Mouse (Mus musculus): ENCODE results near the gene Patj.
A peak's percentile ranks its signal among the peaks of the same experiment; 100 is the strongest.

Gene Patj

DNA sequence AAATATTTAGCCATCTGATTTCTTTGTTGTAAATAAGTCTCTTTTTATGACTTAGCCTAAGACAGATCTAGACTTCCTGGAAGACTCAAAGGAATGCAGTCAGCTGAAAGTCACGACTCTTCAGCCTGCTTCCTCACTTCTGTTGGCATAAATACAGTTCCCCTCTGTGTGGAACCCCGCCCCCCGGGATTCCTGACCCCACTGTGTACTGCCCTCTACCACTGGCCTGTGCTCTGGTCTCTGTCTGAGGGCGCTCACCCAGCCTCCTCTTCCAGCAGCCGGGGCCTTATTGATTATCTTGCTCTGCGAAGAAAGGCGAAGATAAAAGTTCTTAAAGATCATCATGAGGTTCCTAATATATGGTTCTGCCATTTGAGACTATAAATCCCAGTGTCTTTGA is 258.1 kb downstream of the Patj start:
- DNase-seq (ENCODE audit: low read depth, low spot score), result no peak

DNA sequence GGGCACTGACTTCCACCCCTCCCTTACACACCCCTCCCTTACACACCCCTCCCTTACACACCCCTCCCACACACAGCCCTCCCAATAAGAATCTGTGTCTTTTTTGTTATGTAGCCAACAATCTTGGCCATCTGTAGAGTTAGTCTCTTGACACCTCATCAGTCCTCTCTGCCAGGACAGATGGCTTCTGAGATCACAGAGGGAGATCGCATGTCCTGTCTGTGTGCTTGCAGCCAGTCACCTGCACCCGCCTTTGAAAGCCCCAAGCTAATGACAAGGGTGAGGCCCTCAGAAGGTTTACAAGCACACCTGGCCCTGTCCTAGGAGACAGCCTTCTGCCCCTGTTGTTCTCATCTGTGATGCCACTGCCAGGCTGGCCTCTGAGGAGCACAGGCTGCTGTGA is 258.8 kb downstream of the Patj start:
- no peak for DNase-seq (ENCODE audit: low read depth, low spot score)

DNA sequence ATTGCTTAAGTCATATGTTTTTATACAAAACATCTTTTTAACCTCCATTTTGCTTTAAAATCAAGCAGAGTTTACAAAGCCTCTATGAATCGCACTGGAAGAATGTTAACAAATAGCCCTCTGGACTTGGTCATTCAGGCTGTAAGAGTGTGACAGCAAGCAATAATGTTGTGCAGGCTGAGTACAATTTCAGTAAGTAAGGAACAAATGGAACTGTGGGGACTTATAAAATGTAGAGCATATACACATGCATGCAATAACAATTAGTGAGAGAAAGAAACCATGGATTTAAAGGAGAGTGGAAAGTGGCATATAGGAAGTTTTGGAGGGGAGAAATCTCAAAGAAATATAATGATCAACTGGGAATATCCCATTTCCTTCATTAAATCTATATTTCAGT is 261.2 kb downstream of the Patj start:
- DNase-seq (ENCODE audit: low read depth, low spot score), result no peak

DNA sequence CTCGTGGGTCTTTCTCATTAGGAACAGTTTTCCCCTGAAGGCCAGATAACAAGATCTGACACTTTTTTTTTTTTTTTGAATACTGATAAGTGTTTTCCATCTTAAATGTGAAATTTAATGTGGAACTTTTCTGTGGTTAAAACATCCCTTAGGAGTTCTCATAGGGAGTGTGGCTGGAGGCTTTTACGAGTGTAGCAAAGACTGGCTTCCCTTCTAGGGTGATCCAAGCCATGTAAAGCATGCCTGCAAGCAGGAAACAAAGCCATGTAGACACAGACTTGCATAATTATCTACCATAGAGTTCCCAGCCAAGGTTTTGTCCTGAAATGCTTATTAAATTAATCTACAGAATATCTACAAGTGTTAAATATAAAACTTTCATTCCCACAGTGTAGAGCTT is 263.4 kb downstream of the Patj start:
- DNase-seq (ENCODE audit: low read depth, low spot score), result no peak

DNA sequence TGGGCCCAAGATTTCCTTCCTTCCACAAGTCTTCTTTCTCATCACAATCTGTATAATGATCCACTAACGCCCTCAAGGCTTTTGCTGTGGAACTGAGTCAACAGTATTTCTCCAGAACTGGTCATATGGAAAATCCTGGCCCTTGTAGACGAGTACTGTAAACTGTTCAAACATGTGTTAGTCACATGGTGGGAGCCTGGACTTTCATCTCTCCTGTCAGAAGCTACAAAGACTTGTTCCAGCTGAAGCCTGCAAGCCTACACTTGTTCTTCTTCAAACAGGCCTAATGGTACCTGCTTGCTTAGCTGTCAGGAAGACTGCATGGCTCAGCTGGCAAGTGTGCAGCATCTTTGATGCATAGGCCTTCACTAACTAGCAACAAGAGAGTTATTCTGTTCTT is 264.9 kb downstream of the Patj start:
- no peak for DNase-seq (ENCODE audit: low read depth, low spot score)

DNA sequence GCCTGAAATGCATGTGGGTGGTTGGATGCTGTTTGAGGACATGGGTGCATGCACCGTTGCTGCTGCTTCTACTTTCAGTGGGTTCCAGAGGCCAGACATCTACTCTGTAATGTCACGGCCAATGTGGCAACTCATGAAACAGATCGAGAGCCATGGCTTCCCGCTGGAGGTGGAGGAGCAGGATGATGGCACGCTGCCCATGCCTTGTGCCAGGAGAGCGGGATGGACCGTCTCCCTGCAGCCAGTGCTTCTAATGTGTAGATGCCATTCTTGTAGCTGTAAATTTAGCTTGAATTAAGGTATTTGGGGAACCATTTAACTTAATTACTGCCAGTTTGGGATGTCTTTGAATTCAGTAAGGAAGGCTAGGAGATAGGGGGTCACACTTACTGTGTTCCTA is 270.3 kb downstream of the Patj start:
- no peak for DNase-seq (ENCODE audit: low read depth, low spot score)

DNA sequence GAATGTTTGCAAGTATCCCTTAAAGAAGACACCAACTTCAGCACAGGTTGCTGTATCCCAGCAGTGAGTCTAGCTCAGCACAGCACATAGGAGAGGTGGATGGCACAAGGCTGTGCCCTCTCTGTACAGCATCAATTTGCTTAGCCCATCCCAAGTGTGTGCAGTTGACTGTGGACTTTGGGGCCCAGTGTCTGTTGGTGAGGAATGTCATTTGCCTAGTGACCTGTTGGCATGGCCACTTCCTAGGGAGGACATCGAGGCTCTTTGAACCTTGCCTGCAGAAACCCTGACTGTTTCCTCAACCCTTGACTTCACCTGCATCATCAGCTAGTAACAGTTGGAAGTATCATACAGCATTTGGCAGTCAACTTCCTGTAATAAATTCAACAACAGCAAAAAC is 270.9 kb downstream of the Patj start:
- DNase-seq (ENCODE audit: low read depth, low spot score), result no peak

DNA sequence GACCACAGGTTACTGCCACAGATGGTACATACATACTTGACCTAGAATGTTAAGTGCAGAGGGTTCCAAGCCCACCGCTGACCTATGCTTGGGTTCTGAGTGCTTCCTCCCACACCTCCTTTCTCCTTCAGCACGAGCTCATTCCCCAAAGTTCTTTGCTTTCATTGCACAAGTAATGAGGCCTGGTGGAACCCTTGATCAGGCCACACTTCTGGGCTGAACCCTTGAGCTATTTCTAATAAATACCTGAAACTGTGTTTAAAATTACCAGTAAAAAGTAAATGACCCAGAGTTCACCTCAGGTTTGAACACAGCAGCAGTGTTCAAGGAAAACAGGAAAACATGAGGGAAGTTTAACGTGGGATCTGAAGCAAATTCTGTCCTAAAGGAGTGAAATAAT is 271.4 kb downstream of the Patj start:
- DNase-seq (ENCODE audit: low read depth, low spot score), result no peak

DNA sequence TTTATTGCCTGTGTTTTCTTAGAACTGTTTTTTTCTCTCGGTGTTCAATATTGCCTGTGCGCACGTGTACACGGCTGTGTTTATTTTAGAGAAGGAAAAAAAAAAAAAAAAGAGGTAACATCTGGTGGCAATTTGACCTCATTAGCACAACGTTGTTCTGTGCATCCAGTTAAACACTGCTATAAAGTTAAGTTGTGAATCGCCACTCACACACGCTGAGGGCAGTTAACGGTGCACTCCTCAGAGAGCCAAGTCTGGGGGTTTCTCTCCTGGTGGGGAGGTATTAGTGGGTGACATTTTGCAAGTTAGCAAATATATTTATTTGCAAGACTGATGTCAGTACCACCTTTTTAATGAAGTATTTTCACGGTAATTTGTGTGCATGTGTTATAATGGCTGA is 281.9 kb downstream of the Patj start:
- no peak for DNase-seq (ENCODE audit: low read depth, low spot score)

DNA sequence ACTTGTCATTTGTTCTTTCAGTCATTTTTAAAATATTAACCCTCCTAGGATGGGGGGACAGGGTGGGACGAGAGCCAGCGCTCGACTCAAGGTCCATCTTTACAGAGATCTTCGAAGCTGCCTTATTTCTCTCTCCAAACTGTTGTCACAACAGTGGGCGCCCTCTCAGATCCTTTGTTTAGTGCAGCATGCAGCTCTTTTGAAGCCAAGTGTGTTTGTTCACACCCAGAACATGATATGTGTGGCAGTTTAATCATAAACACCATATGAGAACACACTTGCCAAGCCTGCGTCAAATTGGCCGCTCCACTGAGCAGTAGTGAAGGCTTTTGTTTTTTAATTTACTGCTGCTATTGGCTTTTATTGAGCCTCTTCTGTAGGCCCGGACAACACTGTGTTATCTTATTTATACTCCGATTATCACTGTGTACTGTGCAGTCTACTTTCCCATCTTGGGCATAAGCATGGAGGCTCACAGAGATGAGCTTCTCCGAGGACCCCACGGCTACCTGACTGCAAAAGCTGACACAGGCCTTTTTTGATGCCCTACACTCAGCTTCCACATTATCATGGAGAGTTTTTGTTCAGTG is 291.2 kb downstream of the Patj start:
- no peak for DNase-seq (ENCODE audit: low read depth, low spot score)

DNA sequence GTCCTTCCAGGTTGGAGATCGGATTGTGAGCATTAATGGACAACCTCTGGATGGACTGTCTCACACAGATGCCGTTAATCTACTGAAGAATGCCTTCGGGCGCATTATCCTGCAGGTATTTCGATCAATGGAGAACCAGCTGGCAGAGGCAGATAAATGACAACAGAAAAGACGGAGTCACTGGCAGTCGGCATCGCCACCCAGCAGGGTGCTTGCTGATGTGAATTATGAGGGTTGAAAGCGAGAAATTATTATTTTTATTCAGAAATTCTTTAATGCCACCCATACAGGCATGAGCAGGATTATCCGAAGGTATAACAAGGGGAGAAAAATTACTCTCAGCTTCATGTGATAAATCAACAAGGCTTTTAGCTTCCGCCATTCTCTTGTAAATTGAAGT is 292.5 kb downstream of the Patj start:
- DNase-seq (ENCODE audit: low read depth, low spot score), result no peak

DNA sequence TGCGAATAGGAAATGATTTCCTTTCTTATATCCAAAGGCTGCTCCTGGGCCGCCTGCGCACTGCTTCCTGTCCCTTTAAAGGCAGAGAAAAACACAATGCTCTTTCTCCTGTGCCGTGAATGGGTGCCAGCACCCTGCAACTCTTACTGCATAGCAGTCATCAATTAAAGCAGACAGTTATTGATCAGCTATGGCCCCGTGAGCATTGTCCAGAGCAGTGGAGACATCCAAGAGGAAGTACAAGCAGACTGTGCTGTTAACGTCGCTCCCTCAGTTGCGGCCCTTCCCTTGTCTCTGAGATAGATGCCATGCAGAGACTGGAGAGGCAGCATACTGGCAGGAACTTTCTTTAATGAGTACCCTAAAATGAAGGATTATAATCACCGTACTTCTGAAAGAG is 292.9 kb downstream of the Patj start:
- no peak for DNase-seq (ENCODE audit: low read depth, low spot score)

DNA sequence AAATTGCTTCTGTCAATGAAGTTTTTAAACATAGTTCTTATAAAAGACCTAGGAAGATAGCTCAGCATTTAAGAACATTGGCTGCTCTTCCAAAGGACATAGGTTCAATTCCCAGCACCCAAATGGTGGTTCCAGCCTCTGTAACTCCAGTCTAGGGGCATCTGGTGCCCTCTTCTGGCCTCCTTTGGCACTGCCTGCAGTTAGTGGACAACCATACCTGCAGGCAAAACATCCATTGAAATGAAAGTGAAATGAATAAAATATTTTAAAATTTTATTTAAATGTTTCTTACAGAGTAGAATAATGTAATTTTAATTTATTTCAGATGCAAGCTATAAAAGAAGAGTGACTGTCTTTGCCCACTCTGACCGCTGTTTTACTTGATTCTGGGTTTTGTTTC is 294.4 kb downstream of the Patj start:
- DNase-seq (ENCODE audit: low read depth, low spot score), result peak; percentile 42

DNA sequence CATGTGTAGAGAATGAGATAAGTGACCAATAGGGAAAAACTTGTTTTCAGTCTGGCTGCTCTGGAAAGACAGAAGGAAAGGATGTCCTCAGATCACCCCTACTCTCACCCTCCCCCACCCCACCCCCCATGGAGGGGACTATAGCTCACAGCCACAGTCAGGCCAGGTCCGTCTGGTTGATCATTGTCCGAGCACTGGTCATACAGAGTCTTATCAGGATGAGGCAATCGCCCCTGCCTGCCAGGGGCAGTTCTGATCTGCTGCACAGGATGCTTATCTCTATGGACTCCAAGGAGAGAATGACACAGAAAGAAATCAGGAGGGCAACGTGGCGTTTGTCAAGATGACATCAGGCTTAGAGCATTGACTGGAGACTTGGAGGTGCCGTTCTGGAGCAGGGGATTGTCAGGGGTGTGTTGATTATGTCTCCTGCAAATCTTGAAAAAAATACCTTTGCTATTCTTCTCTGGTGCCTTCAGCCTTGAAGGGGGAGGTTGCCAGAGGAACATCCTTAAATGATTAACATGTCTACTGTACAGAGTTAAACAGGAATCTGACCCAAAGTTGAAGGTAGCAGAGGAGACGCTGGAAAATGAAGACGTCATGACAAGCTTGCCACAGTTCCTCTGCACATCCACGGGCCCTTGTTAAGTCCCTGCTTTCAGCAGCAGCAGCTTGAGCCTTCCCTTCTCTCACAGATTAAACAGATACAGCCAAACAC is 298.0 kb downstream of the Patj start:
- no peak for DNase-seq (ENCODE audit: low read depth, low spot score)

DNA sequence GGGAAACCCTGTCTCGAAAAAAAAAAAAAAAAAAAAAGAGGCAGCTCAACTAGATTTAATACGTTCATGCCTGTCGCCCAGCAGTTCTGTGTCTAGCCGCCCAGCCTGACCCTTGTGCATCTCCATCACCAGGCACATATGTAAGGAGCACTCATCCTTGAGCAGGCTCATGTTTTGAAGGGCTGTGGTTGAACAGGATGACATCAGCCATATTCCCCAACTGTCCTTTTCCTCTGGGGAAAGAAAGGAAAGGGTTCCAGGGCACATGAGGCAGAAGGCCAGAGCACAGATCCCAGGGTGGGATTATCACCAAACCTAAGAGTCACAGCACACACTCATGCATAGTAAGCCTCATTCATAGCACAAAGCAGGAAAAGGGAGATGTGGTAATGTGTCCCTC is 302.3 kb downstream of the Patj start:
- DNase-seq (ENCODE audit: low read depth, low spot score), result no peak

DNA sequence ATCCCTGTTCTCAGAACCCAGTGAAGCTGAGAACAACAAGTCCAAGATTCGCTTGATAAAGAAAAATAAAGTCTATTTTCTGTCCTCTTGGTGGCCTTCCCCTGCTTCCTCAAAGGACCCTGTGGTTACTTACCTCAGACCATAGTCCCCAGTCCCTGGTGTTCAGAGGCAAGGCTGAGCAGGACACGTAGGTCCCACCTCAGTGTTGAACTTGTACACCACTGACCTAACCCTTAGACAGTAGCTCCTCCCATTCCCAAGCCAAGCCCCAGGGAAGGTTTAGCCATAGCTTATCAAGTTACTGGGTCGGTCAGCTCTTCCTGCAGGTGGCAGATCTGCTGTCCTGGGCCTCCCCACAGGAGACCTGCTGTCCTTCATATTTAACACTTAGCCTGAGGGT is 303.3 kb downstream of the Patj start:
- no peak for DNase-seq (ENCODE audit: low read depth, low spot score)

DNA sequence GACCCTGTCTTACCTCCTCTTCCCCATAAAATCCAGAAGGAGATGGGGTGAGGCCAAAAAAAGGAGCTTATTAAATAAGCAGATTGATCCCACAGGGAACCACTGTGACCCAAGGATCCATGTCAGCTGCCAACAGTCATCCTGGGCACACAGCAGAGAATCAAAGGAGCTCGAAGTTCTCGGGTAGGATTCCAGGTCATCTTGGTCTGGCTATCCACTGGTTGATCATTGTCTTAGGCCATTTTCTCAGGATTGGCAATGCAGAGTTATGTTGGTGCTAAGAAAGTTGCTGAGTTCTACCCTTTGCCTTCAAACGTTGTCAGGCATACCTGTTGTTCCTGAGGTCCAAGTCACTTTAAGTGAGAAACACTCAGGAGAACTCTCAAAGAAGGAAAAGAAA is 304.6 kb downstream of the Patj start:
- no peak for DNase-seq (ENCODE audit: low read depth, low spot score)

DNA sequence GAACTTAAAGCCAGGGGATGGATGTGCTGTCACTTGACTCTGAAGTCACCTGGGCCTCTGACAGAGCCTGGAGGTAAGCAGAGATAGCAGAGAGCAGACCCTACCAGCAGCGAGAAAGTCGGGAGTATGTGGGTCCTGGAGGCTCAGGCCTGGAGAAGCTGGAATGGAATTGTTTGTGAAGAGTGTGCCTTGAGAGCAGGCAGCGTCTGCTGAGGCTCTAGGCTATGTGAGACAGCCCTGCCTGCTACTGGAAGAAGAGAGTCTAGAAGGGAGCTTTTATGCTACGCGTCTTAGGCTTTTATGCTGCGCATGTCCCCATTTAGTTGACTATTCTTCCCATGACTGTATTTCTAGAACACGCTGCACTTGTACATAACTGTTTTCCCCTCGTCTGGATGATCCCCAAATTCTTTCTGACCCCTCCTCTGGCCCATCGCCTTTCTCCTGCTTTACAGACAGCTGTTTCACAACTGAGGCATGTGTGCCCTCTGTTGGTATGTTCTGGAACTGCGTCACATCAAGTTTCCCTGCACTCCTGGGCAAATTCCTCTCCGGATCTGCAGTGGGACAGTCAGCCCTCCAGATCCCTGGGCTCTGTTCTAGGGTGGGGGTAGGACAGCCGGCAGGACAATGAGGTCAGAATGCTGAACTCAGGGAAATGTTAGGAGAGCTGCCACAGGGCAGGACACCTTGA is 306.8 kb downstream of the Patj start:
- DNase-seq (ENCODE audit: low read depth, low spot score), result peak; percentile 80

DNA sequence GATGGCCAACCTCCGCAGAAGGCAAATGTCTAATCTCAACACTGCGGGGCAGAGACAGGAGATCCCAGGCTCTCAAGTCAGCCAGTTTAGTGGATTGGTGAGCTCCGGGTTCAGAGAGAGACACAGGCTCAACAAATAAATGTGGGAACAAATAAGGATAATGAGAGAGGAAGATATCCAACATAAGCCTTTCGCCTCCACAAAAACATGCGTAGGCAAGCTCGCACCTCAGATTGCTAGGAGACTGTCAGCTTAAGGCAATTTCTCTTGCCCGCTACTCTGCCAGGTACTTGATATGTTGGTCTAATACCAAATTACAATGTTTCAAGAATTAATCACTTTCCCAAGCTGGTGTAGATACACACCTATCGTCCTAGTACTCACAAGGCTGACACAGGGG is 315.3 kb downstream of the Patj start:
- DNase-seq (ENCODE audit: low read depth, low spot score), result no peak

DNA sequence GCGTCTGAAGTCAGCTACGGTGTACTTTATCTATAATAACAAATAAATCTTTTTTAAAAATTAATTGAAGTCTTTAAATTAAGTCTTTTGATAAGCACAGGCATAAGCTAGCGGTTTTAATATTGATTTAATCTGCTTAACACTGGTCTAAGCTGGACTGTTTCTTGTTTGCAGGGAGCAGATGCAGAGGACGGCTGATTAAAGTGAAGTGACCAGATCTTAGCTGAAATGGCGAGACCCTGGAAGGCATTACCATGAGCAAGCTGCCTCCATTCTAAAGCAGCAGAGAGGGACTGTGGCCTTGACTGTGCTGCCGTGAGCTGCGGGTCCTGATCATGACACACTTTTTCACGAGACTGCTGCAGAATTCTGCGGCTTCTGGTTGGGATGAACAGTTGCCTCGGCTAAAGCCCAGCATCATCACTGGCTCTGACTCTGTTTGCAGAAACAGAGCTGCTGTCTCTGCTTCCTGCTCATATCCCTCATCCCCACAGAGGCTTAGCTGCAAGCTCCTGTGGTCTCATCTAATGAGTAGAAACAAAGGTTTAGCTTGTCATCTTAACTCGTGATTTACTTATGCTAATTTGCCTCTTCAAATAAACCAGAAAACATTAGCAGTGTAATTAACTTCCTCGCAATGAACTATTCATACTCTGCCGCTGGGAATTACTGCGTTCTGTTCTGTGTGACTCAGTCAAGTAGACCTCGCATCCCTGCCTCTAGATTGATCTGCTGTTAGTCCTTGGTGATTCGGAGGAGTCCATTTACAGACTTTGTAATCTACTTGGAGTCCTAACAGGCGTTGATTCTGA is 322.4 kb downstream of the Patj start:
- peak; percentile 13 for DNase-seq (ENCODE audit: low read depth, low spot score)

DNA sequence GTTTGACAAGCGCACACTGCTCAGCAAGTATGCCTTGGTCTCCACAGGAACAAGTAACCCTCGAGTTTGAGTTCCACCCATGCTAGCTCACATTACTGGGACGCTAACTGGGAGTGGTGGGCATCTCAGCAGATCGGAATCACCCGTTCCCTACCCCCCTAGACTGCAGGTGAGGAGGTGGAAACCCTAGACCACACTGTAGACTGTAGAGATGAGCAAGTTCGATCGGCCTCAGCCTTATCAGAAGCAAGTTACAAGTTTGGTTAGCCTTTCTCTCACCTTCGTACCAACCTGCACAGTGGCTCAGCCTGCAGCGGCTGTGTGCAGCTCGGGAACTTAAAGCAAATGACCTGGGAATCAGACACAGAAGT is 322.9 kb downstream of the Patj start:
- no peak for DNase-seq (ENCODE audit: low read depth, low spot score)

DNA sequence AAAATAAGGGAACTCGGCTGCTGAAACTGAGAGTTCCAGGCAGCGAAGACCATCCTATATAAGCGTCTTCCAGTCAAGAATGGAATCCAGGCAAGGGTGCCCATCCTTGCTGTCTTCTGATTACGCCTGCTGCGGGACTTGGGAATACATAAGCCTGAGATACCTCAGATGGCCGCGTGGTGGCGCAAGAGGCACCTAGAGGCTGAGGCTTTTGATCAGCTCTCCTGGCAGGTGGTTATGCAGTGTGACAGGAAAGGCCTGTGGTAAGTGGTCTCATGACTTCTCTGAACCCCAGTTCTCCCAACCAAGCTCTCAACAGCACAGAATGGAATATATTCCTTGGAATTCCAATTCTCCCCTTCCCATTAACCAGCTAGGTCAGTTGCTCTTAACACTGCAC is 326.9 kb downstream of the Patj start:
- peak; percentile 94 for DNase-seq (ENCODE audit: low read depth, low spot score)

Measured in R1 (cell line).